Mouse (Mus musculus): Measurements from ENCODE around the gene Gm12184. TPM values are rescaled to one million over a fixed set of nuclear protein-coding genes. Genes with fewer than 3 reads are reported as not detected.

Gm12184 gene
- polyA plus RNA-seq, 1 experiment: 13.2 TPM

DNA sequence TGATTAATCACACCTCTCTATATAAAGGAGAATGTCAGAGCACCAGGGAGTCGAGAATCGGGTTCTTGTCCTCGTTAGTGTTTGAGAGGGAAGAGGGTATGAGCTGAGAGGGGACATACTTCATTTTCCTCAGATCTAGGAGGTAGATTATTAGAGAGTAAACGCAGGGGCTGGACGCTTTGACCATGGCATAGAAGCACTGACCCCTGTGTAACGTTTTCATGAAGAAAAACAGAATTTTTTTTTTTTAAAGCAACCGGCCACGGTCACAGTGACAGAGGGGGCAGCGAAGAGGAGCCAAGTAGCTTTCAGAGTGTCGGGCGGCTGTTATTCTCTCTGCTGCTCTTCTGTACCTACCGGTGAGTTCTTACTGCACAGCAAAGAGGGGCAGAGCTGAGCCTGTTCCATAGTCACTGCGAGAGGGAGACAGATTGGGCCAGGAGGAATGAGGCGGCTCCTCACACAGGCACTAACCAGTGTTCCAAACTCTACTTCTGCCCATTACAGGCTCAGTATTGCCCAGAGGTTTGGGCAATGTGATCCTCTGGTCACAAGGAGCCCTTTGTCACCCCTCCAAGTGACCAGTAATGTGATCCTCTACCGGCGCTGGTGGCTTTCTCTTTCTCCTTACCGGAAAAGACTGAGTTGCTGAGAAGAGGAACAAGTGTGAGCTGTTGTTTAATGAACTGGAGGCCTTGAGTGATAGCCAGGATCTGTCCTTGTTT is 45.5 kb upstream of the Gm12184 start:
- H3K36me3 ChIP-seq (ENCODE audit: control insufficient read depth, insufficient read depth): no peaks in the 10 kb centered on the region
- peaks cover 21% of the 10 kb centered on the region for H3K79me2 ChIP-seq (ENCODE audit: control insufficient read depth, insufficient read depth)
- H3K4me3 ChIP-seq: peak overlapping the region; percentile 72
- no peaks in the 10 kb centered on the region for H3K27me3 ChIP-seq (ENCODE audit: control insufficient read depth, insufficient read depth, insufficient read length)
- TF ChIP-seq MYOG (IDR thresholded peaks at IDR 0.05; ENCODE audit: control insufficient read depth in 1 of 3, insufficient read depth in 1 of 3, insufficient read length in 2 of 3, low read depth in 2 of 3) (no peak), MYOD1 (IDR thresholded peaks at IDR 0.05; ENCODE audit: control insufficient read depth in 1 of 3, insufficient read length in 2 of 3, low read depth in 2 of 3) (no peak), TCF3 (IDR thresholded peaks at IDR 0.05; ENCODE audit: insufficient read length, low read depth) (no peak), MAX (IDR thresholded peaks at IDR 0.05; ENCODE audit: low read depth) (no peak), USF1 (IDR thresholded peaks at IDR 0.05; ENCODE audit: low read depth) (no peak), SRF (IDR thresholded peaks at IDR 0.05; ENCODE audit: control insufficient read depth, insufficient read length, low read depth) (no peak), POLR2A (IDR thresholded peaks at IDR 0.05; ENCODE audit: insufficient read length, low read depth) (peak; percentile 56), E2F4 (IDR thresholded peaks at IDR 0.05; ENCODE audit: insufficient read depth) (no peak), REST (IDR thresholded peaks at IDR 0.05; ENCODE audit: insufficient read depth, insufficient read length) (no peak), POLR2AphosphoS2 (IDR thresholded peaks at IDR 0.05; ENCODE audit: insufficient read length, low read depth) (peak; percentile 66), CEBPB (IDR thresholded peaks at IDR 0.05; ENCODE audit: insufficient read depth, poor library complexity, severe bottlenecking) (no peak), TCF12 (IDR thresholded peaks at IDR 0.05; ENCODE audit: insufficient read depth, poor library complexity, severe bottlenecking) (no peak)
- peak overlapping the region; percentile 1 for H3ac ChIP-seq (ENCODE audit: control insufficient read depth, insufficient read length)
- H3K4me2 ChIP-seq (ENCODE audit: low read depth): peak overlapping the region; percentile 98

DNA sequence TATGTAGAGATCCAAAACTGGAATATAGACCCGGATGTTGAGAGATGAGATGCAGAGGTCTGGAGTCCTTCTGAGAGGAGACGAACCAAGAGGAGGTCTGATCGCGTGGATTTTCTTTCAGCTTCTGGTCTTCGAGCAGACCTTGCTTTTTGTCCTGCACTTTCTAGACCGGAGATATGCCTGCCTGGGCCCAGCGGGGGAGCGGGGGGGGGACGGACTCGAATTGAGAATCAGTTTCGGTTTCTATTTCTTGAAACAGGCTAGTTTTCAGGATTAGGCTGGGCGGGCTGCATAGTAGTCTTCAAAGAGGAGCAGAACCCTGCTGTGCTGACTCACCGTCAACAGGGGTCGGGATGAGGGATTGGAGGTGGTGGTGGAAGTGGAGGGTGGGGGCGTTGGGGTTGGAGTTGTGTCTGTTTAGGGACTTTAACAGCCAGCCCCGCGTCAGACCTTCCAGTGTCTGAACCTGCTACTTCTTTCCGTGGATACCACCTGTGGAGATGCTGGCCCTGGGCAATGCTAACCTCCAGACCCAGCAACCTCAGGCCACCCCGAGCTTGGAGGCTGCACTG is 44.8 kb upstream of the Gm12184 start, which contains the start of gene Irgm1:
Irgm1 (minus strand) TSS at position 483 of the 572 bp plus-strand sequence.
- H3K4me2 ChIP-seq (ENCODE audit: low read depth): peak within 1 kb of the TSS; percentile 98
- H3K36me3 ChIP-seq (ENCODE audit: control insufficient read depth, insufficient read depth): peaks cover 4% of the 10 kb centered on the region
- TF ChIP-seq POLR2AphosphoS2 (IDR thresholded peaks at IDR 0.05; ENCODE audit: insufficient read length, low read depth) (peak; percentile 18), TCF12 (IDR thresholded peaks at IDR 0.05; ENCODE audit: insufficient read depth, poor library complexity, severe bottlenecking) (no peak), MAX (IDR thresholded peaks at IDR 0.05; ENCODE audit: low read depth) (no peak), REST (IDR thresholded peaks at IDR 0.05; ENCODE audit: insufficient read depth, insufficient read length) (no peak), MYOG (IDR thresholded peaks at IDR 0.05; ENCODE audit: control insufficient read depth in 1 of 3, insufficient read depth in 1 of 3, insufficient read length in 2 of 3, low read depth in 2 of 3) (no peak), CEBPB (IDR thresholded peaks at IDR 0.05; ENCODE audit: insufficient read depth, poor library complexity, severe bottlenecking) (no peak), POLR2A (IDR thresholded peaks at IDR 0.05; ENCODE audit: insufficient read length, low read depth) (no peak)
- H3ac ChIP-seq (ENCODE audit: control insufficient read depth, insufficient read length): peak within 1 kb of the TSS; percentile 1
- peaks cover 21% of the 10 kb centered on the region for H3K79me2 ChIP-seq (ENCODE audit: control insufficient read depth, insufficient read depth)
- peak within 1 kb of the TSS; percentile 72 for H3K4me3 ChIP-seq
- H3K27me3 ChIP-seq (ENCODE audit: control insufficient read depth, insufficient read depth, insufficient read length): no peaks in the 10 kb centered on the region

DNA sequence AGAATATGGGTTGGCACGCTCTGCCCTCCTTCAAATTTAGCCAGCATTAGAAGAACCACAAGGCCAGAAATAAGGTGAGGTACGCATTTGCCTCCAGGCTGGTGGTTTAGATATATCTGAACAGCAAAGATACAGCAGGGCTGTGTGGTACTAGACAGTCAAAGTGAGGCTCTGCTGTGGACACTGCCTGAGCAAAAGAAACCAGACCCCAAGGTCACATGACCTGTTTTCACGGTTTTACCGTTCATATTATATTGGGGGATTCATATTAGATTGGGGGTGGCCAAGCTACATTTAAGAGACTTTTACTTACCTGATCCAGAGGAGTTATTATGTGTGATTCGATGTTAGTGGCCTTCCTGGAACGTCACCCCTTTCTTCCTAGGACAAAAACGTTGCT is 44.3 kb upstream of the Gm12184 start:
- Histone ChIP-seq H3K4me3 (peak overlapping the region; percentile 72), H3K79me2 (ENCODE audit: control insufficient read depth, insufficient read depth) (peaks cover 21% of the 10 kb centered on the region), H3K36me3 (ENCODE audit: control insufficient read depth, insufficient read depth) (peaks cover 10% of the 10 kb centered on the region), H3K27me3 (ENCODE audit: control insufficient read depth, insufficient read depth, insufficient read length) (no peaks in the 10 kb centered on the region), H3K4me2 (ENCODE audit: low read depth) (peak overlapping the region; percentile 98), H3ac (ENCODE audit: control insufficient read depth, insufficient read length) (peak overlapping the region; percentile 0)
- TF ChIP-seq REST (IDR thresholded peaks at IDR 0.05; ENCODE audit: insufficient read depth, insufficient read length): no peak
- peak; percentile 94 for TF ChIP-seq USF1 (IDR thresholded peaks at IDR 0.05; ENCODE audit: low read depth)
- no peak for TF ChIP-seq SRF (IDR thresholded peaks at IDR 0.05; ENCODE audit: control insufficient read depth, insufficient read length, low read depth)

DNA sequence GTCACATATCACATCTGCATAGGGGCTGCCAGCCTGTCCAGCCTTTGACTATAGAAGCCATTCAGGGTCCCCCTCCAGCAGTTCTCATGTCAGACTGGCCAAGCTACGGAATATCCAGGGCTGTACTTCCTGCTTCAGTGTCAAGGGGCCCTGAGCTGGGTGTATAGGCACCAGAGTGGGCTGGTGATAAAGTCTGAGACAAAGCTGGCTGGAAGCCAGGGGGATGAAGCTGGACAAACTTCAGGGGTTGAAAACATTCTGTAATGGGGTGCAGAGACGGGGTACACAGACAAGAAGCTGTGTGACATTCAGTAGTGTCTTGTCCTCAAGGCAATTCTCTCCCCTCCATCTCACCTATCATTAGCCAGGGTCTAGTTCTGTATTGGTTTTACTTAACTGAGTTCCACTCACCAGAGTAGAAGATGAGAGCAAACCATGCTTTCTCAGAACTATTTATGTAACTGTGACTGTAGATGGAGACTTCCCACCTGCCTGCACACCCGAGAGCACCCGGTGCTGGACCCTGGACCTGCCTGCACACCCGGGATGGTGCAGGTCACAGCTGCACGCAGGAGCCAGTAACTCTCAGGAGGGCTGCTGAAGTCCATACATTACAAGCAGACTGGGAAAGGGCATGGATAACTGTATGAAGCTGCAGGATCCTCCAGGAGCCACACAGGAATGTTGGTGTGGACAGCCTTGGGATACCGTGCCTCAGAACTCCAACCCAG is 43.1 kb upstream of the Gm12184 start:
- peak overlapping the region; percentile 72 for H3K4me3 ChIP-seq
- TF ChIP-seq POLR2A (IDR thresholded peaks at IDR 0.05; ENCODE audit: insufficient read length, low read depth): no peak
- TF ChIP-seq MAX (IDR thresholded peaks at IDR 0.05; ENCODE audit: low read depth): no peak
- TF ChIP-seq E2F4 (IDR thresholded peaks at IDR 0.05; ENCODE audit: insufficient read depth): no peak
- no peak for TF ChIP-seq TCF3 (IDR thresholded peaks at IDR 0.05; ENCODE audit: insufficient read length, low read depth)
- TF ChIP-seq REST (IDR thresholded peaks at IDR 0.05; ENCODE audit: insufficient read depth, insufficient read length): no peak
- TF ChIP-seq MYOG (IDR thresholded peaks at IDR 0.05; ENCODE audit: control insufficient read depth in 1 of 3, insufficient read depth in 1 of 3, insufficient read length in 2 of 3, low read depth in 2 of 3): no peak
- TF ChIP-seq TCF12 (IDR thresholded peaks at IDR 0.05; ENCODE audit: insufficient read depth, poor library complexity, severe bottlenecking): no peak
- TF ChIP-seq SRF (IDR thresholded peaks at IDR 0.05; ENCODE audit: control insufficient read depth, insufficient read length, low read depth): no peak
- TF ChIP-seq USF1 (IDR thresholded peaks at IDR 0.05; ENCODE audit: low read depth): no peak
- TF ChIP-seq POLR2AphosphoS2 (IDR thresholded peaks at IDR 0.05; ENCODE audit: insufficient read length, low read depth): no peak
- no peak for TF ChIP-seq CEBPB (IDR thresholded peaks at IDR 0.05; ENCODE audit: insufficient read depth, poor library complexity, severe bottlenecking)
- no peak for TF ChIP-seq MYOD1 (IDR thresholded peaks at IDR 0.05; ENCODE audit: control insufficient read depth in 1 of 3, insufficient read length in 2 of 3, low read depth in 2 of 3)
- H3K36me3 ChIP-seq (ENCODE audit: control insufficient read depth, insufficient read depth): peaks cover 14% of the 10 kb centered on the region
- H3K27me3 ChIP-seq (ENCODE audit: control insufficient read depth, insufficient read depth, insufficient read length): no peaks in the 10 kb centered on the region
- peaks cover 21% of the 10 kb centered on the region for H3K79me2 ChIP-seq (ENCODE audit: control insufficient read depth, insufficient read depth)
- H3ac ChIP-seq (ENCODE audit: control insufficient read depth, insufficient read length): peak overlapping the region; percentile 0
- H3K4me2 ChIP-seq (ENCODE audit: low read depth): peak overlapping the region; percentile 98

Measured in myocyte (in vitro differentiated cells).